Comparison of ENCODE assay signal across 12 mouse cellular contexts in genomic region chr17:5506988-5507387, GRCm38 (mm10). TPM values are rescaled to one million over a fixed set of nuclear protein-coding genes. Genes with fewer than 3 reads are reported as not detected.
A peak's percentile ranks its signal among the peaks of the same experiment; 100 is the strongest.
DNase-seq lines count a peak whose midpoint lies in the region; ATAC-seq and TF ChIP-seq lines count a peak whose summit lies in the region.
"Had no signal": no experiment of that assay in that cellular context is flagged by ENCODE, and none has a peak within 500 bp of the region (broad histone marks: within the 10 kb centered on the region; RNA-seq: fewer than 3 reads in every experiment).

No protein-coding gene starts in this region.

- 0 out of 4 replicates have a peak, but pooled peaks of 1 of the 2 experiments have one; percentile 34 for TF ChIP-seq POLR2A in MEL (IDR thresholded peaks at IDR 0.05; ENCODE audit: control insufficient read depth in 1 of 2, insufficient read depth in 1 of 2, low read depth in 1 of 2, low read length in 2 of 2, poor library complexity in 1 of 2)

- no peaks in the 10 kb centered on the region for H3K9me3 ChIP-seq in heart, embryonic 11.5 days (replicated peaks; ENCODE audit: control insufficient read depth, low read length)
- H3K9me3 ChIP-seq in MEL (replicated peaks; ENCODE audit: insufficient read depth, low read length): no peaks in the 10 kb centered on the region
- H3K9me3 ChIP-seq: embryonic facial prominence, embryonic 10.5 days; forebrain, embryonic 12.5 days; hindbrain, embryonic 12.5 days; megakaryocyte, embryonic 14.5 days had no signal

- no peak overlapping the region for H3K4me3 ChIP-seq in heart, embryonic 11.5 days (ENCODE audit: low read depth, low read length)
- peak overlapping the region; percentile 38 to 40 for H3K4me3 ChIP-seq in MEL (ENCODE audit: control insufficient read depth in 1 of 2, insufficient read depth in 1 of 2, low read depth in 2 of 2, low read length in 2 of 2)
- H3K4me3 ChIP-seq: embryonic facial prominence, embryonic 10.5 days; forebrain, embryonic 12.5 days; hindbrain, embryonic 12.5 days; megakaryocyte, embryonic 14.5 days had no signal

- H3K79me2 ChIP-seq in MEL (ENCODE audit: control insufficient read depth, insufficient read depth, low read length, poor library complexity): peaks cover 17% of the 10 kb centered on the region

- peak; percentile 95 to 97 for TF ChIP-seq EP300 in MEL (IDR thresholded peaks at IDR 0.05; ENCODE audit: low read depth in 1 of 2, low read length in 2 of 2)

- no peaks in the 10 kb centered on the region for H3K36me3 ChIP-seq in heart, embryonic 11.5 days (ENCODE audit: control insufficient read depth, insufficient read depth, low read length)
- peaks cover 0 to 54% of the 10 kb centered on the region in 2 experiments; a peak in 2 of 4 replicates for H3K36me3 ChIP-seq in MEL (ENCODE audit: control insufficient read depth in 1 of 2, insufficient read depth in 2 of 2, low read length in 2 of 2)
- H3K36me3 ChIP-seq: embryonic facial prominence, embryonic 10.5 days; forebrain, embryonic 12.5 days; hindbrain, embryonic 12.5 days had no signal

- H3K9ac ChIP-seq in heart, embryonic 11.5 days (ENCODE audit: low read depth, low read length): peak overlapping the region; percentile 35; the same call in 1 of the 2 replicates
- H3K9ac ChIP-seq in MEL (ENCODE audit: control insufficient read depth, low read depth, low read length, poor library complexity, severe bottlenecking): peak overlapping the region; percentile 60
- H3K9ac ChIP-seq: forebrain, embryonic 12.5 days; hindbrain, embryonic 12.5 days had no signal

- H3K4me2 ChIP-seq in heart, embryonic 11.5 days: peak overlapping the region; percentile 40
- H3K4me2 ChIP-seq: forebrain, embryonic 12.5 days; hindbrain, embryonic 12.5 days had no signal

- intact Hi-C loops in heart, postnatal 10 days (cut with DNase I): no loop called here

- no peak for DNase-seq in heart, postnatal 10 days
- DNase-seq in MEL (ENCODE audit: low read depth, low spot score): peak; percentile 81
- DNase-seq in frontal cortex, postnatal 25 days (ENCODE audit: low spot score in 2 of 2): no peak
- DNase-seq: thymus, adult 18-20 months had no signal

- no peaks in the 10 kb centered on the region for H3K27me3 ChIP-seq in heart, embryonic 11.5 days (ENCODE audit: control insufficient read depth, insufficient read depth, low read length)
- H3K27me3 ChIP-seq in MEL (ENCODE audit: control insufficient read depth in 1 of 2, insufficient read depth in 2 of 2, low read length in 2 of 2): no peaks in the 10 kb centered on the region
- H3K27me3 ChIP-seq: forebrain, embryonic 12.5 days; hindbrain, embryonic 12.5 days had no signal

- TF ChIP-seq CTCF in MEL (IDR thresholded peaks at IDR 0.05 in 2 of 3, conservative IDR thresholded peaks at IDR 0.05 in 1 of 3; ENCODE audit: control insufficient read depth in 1 of 3, insufficient read depth in 1 of 3, low read depth in 2 of 3, low read length in 3 of 3, poor library complexity in 1 of 3, severe bottlenecking in 1 of 3): no peak

- ATAC-seq in heart, embryonic 11.5 days (replicated peaks; ENCODE audit: insufficient number of reproducible peaks, low FRiP score, low TSS enrichment): peak; percentile 90
- peak; percentile 85 for ATAC-seq in erythroid progenitor cell, adult 5-6 weeks (replicated peaks; ENCODE audit: low FRiP score, poor library complexity, severe bottlenecking)
- ATAC-seq in megakaryocyte-erythroid progenitor cell, adult 5-6 weeks (replicated peaks; ENCODE audit: low FRiP score, low TSS enrichment, poor library complexity, severe bottlenecking): peak; percentile 82
- no peak for ATAC-seq in CD4-positive, CD25-positive, alpha-beta regulatory T cell, adult 4 months

- peak overlapping the region; percentile 65 for H3K27ac ChIP-seq in heart, embryonic 11.5 days (ENCODE audit: low read depth, low read length)
- H3K27ac ChIP-seq in MEL (ENCODE audit: control insufficient read depth, low read depth, low read length): peak overlapping the region; percentile 93
- H3K27ac ChIP-seq: embryonic facial prominence, embryonic 10.5 days; forebrain, embryonic 12.5 days; hindbrain, embryonic 12.5 days had no signal

- 28% methylated on average over 5 of the region's 5 CpGs for WGBS in heart, embryonic 11.5 days (ENCODE audit: insufficient replicate concordance)

- H3K4me1 ChIP-seq in heart, embryonic 11.5 days (ENCODE audit: control insufficient read depth, insufficient read depth, low read length): peaks cover 33% of the 10 kb centered on the region
- peaks cover 31 to 52% of the 10 kb centered on the region in 2 experiments for H3K4me1 ChIP-seq in MEL (ENCODE audit: control insufficient read depth in 1 of 2, insufficient read depth in 2 of 2, low read length in 2 of 2)
- H3K4me1 ChIP-seq: embryonic facial prominence, embryonic 10.5 days had no signal

- TF ChIP-seq RAD21 in MEL (IDR thresholded peaks at IDR 0.05; ENCODE audit: low read depth, low read length): no peak

TF ChIP-seq in MEL, 35 proteins besides CTCF, POLR2A, EP300 and RAD21:
- TF ChIP-seq NRF1 (IDR thresholded peaks at IDR 0.05; ENCODE audit: insufficient read depth, low read depth, low read length, poor library complexity, severe bottlenecking) (no peak), E2F4 (IDR thresholded peaks at IDR 0.05; ENCODE audit: borderline replicate concordance, low read depth, low read length) (no peak), MAZ (IDR thresholded peaks at IDR 0.05; ENCODE audit: low read depth, low read length) (peak; percentile 76; the same call in 1 of the 2 replicates), SMC3 (IDR thresholded peaks at IDR 0.05; ENCODE audit: low read depth, low read length) (no peak), MYB (IDR thresholded peaks at IDR 0.05; ENCODE audit: low read depth, low read length) (peak; percentile 74), HCFC1 (IDR thresholded peaks at IDR 0.05; ENCODE audit: low read depth, low read length) (peak; percentile 36; the same call in 1 of the 2 replicates), MAFK (IDR thresholded peaks at IDR 0.05; ENCODE audit: borderline replicate concordance, low read depth, low read length) (peak; percentile 45; the same call in 1 of the 2 replicates), TCF12 (IDR thresholded peaks at IDR 0.05; ENCODE audit: low read depth, low read length) (peak; percentile 97), USF1 (IDR thresholded peaks at IDR 0.05; ENCODE audit: low read depth, low read length) (no peak), TAL1 (IDR thresholded peaks at IDR 0.05; ENCODE audit: low read length) (peak; percentile 92), POLR2AphosphoS2 (IDR thresholded peaks at IDR 0.05; ENCODE audit: low read length) (0 out of 2 replicates have a peak, but pooled peaks have one; percentile 42), BHLHE40 (IDR thresholded peaks at IDR 0.05; ENCODE audit: borderline replicate concordance, low read depth, low read length) (peak; percentile 39; the same call in 1 of the 2 replicates), MAX (IDR thresholded peaks at IDR 0.05; ENCODE audit: low read length) (no peak; the same call in none of the 2 replicates), UBTF (IDR thresholded peaks at IDR 0.05; ENCODE audit: borderline replicate concordance, insufficient read depth, low read depth, low read length) (no peak), USF2 (IDR thresholded peaks at IDR 0.05; ENCODE audit: borderline replicate concordance in 1 of 2, insufficient read depth in 1 of 2, low read depth in 1 of 2, low read length in 2 of 2) (no peak), GABPA (IDR thresholded peaks at IDR 0.05; ENCODE audit: low read depth, low read length) (no peak), KAT2A (conservative IDR thresholded peaks at IDR 0.05; ENCODE audit: low read depth, low read length) (no peak), GATA1 (IDR thresholded peaks at IDR 0.05; ENCODE audit: low read depth, low read length) (peak; percentile 97), RCOR1 (IDR thresholded peaks at IDR 0.05; ENCODE audit: low read depth, low read length) (peak; percentile 90), CHD1 (IDR thresholded peaks at IDR 0.05; ENCODE audit: low read depth, low read length) (no peak), ETS1 (IDR thresholded peaks at IDR 0.05; ENCODE audit: low read depth, low read length) (peak; percentile 87), ZNF384 (IDR thresholded peaks at IDR 0.05; ENCODE audit: low read depth, low read length) (no peak; the same call in none of the 2 replicates), JUND (IDR thresholded peaks at IDR 0.05; ENCODE audit: low read depth, low read length) (no peak), SIN3A (IDR thresholded peaks at IDR 0.05; ENCODE audit: low read length) (peak; percentile 80), CHD2 (IDR thresholded peaks at IDR 0.05; ENCODE audit: low read length) (no peak), ZMIZ1 (IDR thresholded peaks at IDR 0.05; ENCODE audit: low read depth, low read length) (0 out of 2 replicates have a peak, but pooled peaks have one; percentile 67), MYC (IDR thresholded peaks at IDR 0.05; ENCODE audit: low read depth, low read length) (0 out of 2 replicates have a peak, but pooled peaks have one; percentile 19)
TF ChIP-seq in MEL: peak in this region for 14.

RNA-seq across cellular contexts. Expression of gene Zdhhc14, which starts 14.6 kb away (rescaled TPM):
- polyA plus RNA-seq in heart, embryonic 11.5 days (2014; fragmentation: Nextera tagmentation; extraction: Ambion mirVana): 1.6 and 1.8 TPM in 2 replicates
- 1 to 10 TPM; 3.6 TPM for total RNA-seq in heart, postnatal 10 days (2021)
- total RNA-seq in MEL (2012; rRNA removed): 3.0 and 3.4 TPM in 2 replicates
- 1 to 10 TPM in 1 of 2 experiments, not detected in 1; 4.9 TPM for polyA plus RNA-seq in MEL (2012; ENCODE audit: insufficient read depth in 1 of 2, insufficient read length in 2 of 2, low read depth in 1 of 2, low replicate concordance in 2 of 2, missing spikeins in 1 of 2)
- 57.8 and 82.9 TPM in 2 replicates for total RNA-seq in erythroid progenitor cell, adult 5-6 weeks (2015; ENCODE audit: low replicate concordance)
- 46.3 and 48.9 TPM in 2 replicates for total RNA-seq in erythroid progenitor cell, adult 5-6 weeks (2017; ENCODE audit: low replicate concordance)
- total RNA-seq in megakaryocyte-erythroid progenitor cell, adult 5-6 weeks (2014; fragmentation: Nextera tagmentation): 17.2 and 19.2 TPM in 2 replicates
- total RNA-seq in megakaryocyte-erythroid progenitor cell, adult 5-6 weeks (2017): 7.0 and 9.8 TPM in 2 replicates
- under 1 TPM in 1 of 2 experiments, not detected in 1; 0.19 TPM for polyA plus RNA-seq in CD4-positive, CD25-positive, alpha-beta regulatory T cell, adult 4 months (2017; shearing (Covaris generic))
